In genomic region chr16:14506461-14506860, GRCm38 (mm10) we compare ENCODE assay signal across 24 mouse cellular contexts. TPM values are rescaled to one million over a fixed set of nuclear protein-coding genes. Genes with fewer than 3 reads are reported as not detected.
"Had no signal": no experiment of that assay in that cellular context is flagged by ENCODE, and none has a peak within 500 bp of the region (broad histone marks: within the 10 kb centered on the region; RNA-seq: fewer than 3 reads in every experiment).

No protein-coding gene starts in this region.

- H3K4me2 ChIP-seq: liver, embryonic 11.5 days; liver, embryonic 15.5 days; neural tube, embryonic 15.5 days had no signal

- ATAC-seq: lung, postnatal 0 days had no signal

- H3K4me1 ChIP-seq: liver, embryonic 15.5 days; midbrain, embryonic 10.5 days; neural tube, embryonic 15.5 days had no signal

- H3K9ac ChIP-seq: liver, embryonic 15.5 days; neural tube, embryonic 15.5 days had no signal

- H3K27ac ChIP-seq: limb, embryonic 10.5 days; liver, embryonic 15.5 days; midbrain, embryonic 10.5 days; neural tube, embryonic 15.5 days had no signal

- H3K27me3 ChIP-seq: liver, embryonic 15.5 days; neural tube, embryonic 15.5 days had no signal

- H3K36me3 ChIP-seq: limb, embryonic 10.5 days; liver, embryonic 15.5 days; midbrain, embryonic 10.5 days; neural tube, embryonic 15.5 days had no signal

- H3K4me3 ChIP-seq: limb, embryonic 10.5 days; liver, embryonic 15.5 days; midbrain, embryonic 10.5 days; myocyte; neural tube, embryonic 15.5 days had no signal

- DNase-seq: kidney, postnatal 10 days; lung, adult 2 months; lung, postnatal 36 days; midbrain, embryonic 14.5 days; right cerebral cortex, adult 18-20 months; right cerebral cortex, postnatal 25 days; thymus, postnatal 4 days had no signal

- H3K9me3 ChIP-seq: limb, embryonic 10.5 days; liver, embryonic 15.5 days; midbrain, embryonic 10.5 days; neural tube, embryonic 15.5 days had no signal

RNA-seq across cellular contexts. Expression of gene A630010A05Rik, which starts 55.7 kb away (rescaled TPM):
- total RNA-seq: layer of hippocampus, adult 8-10 months; layer of hippocampus, postnatal 14 days; left cerebral cortex, adult 18-20 months; left cerebral cortex, postnatal 10 days; megakaryocyte progenitor cell, adult 5-6 weeks had no signal
- polyA plus RNA-seq: large intestine, adult 2 months; limb, embryonic 10.5 days; limb, embryonic 14.5 days; liver, embryonic 11.5 days; liver, embryonic 15.5 days; lung, postnatal 0 days; midbrain, embryonic 10.5 days; midbrain, embryonic 14.5 days; myocyte; neural tube, embryonic 11.5 days; neural tube, embryonic 15.5 days; small intestine, adult 2 months; stomach, embryonic 16.5 days had no signal
